ENCODE assay signal across 22 mouse cellular contexts in the genomic region with DNA sequence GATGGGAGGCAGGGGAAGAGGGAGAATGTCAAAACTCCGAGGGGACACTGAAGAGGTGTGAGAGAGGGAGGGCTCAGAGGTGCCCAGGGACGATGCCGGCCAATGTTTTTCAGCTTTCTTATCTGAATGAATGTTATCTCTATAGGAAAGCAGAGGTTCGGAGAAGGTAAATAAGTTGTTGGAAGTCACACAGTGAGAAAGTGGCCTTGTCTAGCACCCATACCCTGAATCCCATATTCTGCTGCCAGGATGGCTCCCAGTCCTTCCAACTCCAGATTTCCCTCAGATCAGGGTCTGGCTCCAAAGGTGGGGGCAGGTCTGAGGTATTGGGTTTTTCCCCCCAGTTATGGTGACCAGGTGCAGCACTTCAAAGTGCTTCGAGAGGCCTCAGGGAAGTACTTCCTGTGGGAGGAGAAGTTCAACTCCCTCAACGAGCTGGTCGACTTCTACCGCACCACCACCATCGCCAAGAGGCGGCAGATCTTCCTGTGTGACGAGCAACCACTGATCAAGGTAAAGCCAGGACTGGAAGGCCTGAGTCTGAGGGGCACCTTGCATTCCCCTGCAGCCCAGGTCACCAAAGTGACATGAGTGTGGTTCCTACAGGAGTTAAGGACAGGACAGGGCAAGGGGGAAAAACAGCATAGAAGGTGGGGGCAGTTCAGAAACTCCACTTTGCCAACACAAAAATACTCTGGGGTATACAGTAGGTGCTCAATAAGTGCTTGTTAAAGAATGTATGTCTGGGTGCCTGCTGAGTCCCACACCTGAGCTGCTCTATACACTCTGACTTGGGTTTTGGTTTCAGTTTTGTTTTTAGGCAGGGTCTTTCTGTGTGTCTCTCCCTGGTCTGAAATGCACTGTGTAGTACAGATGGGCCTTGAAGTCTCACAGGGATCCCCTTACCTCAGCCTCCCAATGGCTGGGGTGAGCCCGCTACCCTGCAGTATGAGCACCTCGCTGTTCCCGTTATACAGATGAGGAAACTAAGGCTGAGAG. TPM values are rescaled to one million over a fixed set of nuclear protein-coding genes. Genes with fewer than 3 reads are reported as not detected.
A peak's percentile ranks its signal among the peaks of the same experiment; 100 is the strongest.
DNase-seq lines count a peak whose midpoint lies in the region; ATAC-seq lines count a peak whose summit lies in the region.
"Had no signal": no experiment of that assay in that cellular context is flagged by ENCODE, and none has a peak within 500 bp of the region (broad histone marks: within the 10 kb centered on the region; RNA-seq: fewer than 3 reads in every experiment).

No protein-coding gene starts in this region.

- peaks cover 49% of the 10 kb centered on the region for H3K36me3 ChIP-seq in splenic B cell, adult 2 months (ENCODE audit: control insufficient read depth, insufficient read depth, low read length, poor library complexity, severe bottlenecking)
- H3K36me3 ChIP-seq: forebrain, embryonic 15.5 days; hindbrain, embryonic 10.5 days; neural tube, embryonic 13.5 days; stomach, embryonic 15.5 days had no signal

- DNase-seq in T-cell, adult 2 months (ENCODE audit: low spot score): peak; percentile 55
- DNase-seq in splenic B cell, adult 2 months (ENCODE audit: low read depth, low spot score): peak; percentile 45
- DNase-seq in thymus, postnatal 36 days: peak; percentile 45 to 65
- no peak for DNase-seq in right cerebral cortex, adult 2 months (ENCODE audit: low spot score in 2 of 2)
- DNase-seq in urinary bladder, postnatal 10 days (ENCODE audit: low spot score): no peak
- DNase-seq in kidney, adult 11 months: no peak
- DNase-seq: adrenal gland, adult 2 months; cerebellum, postnatal 10 days; gastrocnemius, postnatal 14 days; heart, adult 18-20 months; kidney, adult 2 months; kidney, postnatal 14 days; liver; lung, postnatal 14 days had no signal

- H3K27me3 ChIP-seq in splenic B cell, adult 2 months (ENCODE audit: control insufficient read depth, insufficient read depth, low read length, poor library complexity, severe bottlenecking): no peaks in the 10 kb centered on the region
- H3K27me3 ChIP-seq: forebrain, embryonic 15.5 days; neural tube, embryonic 13.5 days; stomach, embryonic 15.5 days had no signal

- peak; percentile 74 for ATAC-seq in CD4-positive, CD25-positive, alpha-beta regulatory T cell, adult 4 months
- ATAC-seq: forebrain, embryonic 15.5 days; hindbrain, postnatal 0 days had no signal

RNA-seq across cellular contexts. Expression of gene Fam83g, which starts 14.1 kb away (rescaled TPM):
- under 1 TPM; 0.08 to 0.41 TPM for polyA plus RNA-seq in CD4-positive, CD25-positive, alpha-beta regulatory T cell, adult 4 months (2017; shearing (Covaris generic))

RNA-seq across cellular contexts. Expression of gene Grap, which starts 16.7 kb away (rescaled TPM):
- polyA plus RNA-seq in CD4-positive, CD25-positive, alpha-beta regulatory T cell, adult 4 months (2017; shearing (Covaris generic)): 100 to 1,000 TPM; 220 to 344 TPM

RNA-seq across cellular contexts. Expression of gene Slc5a10, which starts 50.8 kb away (rescaled TPM):
- polyA plus RNA-seq in CD4-positive, CD25-positive, alpha-beta regulatory T cell, adult 4 months (2017; shearing (Covaris generic)): not detected
- polyA plus RNA-seq: forebrain, embryonic 15.5 days; heart, embryonic 14.5 days; hindbrain, embryonic 10.5 days; liver, embryonic 16.5 days; neural tube, embryonic 13.5 days; stomach, embryonic 15.5 days had no signal

Comparison
In these comparisons a context has a peak if more than half of its experiments do, and no peak if none do; other contexts are left out.
1. DNase-seq: peak in T-cell, adult 2 months (single experiment), splenic B cell, adult 2 months (single experiment) and thymus, postnatal 36 days (2 of 2); none in right cerebral cortex, adult 2 months (0 of 2), urinary bladder, postnatal 10 days (single experiment) and kidney, adult 11 months (single experiment).